Mouse (Mus musculus): ENCODE data around the gene Ooep.
"Not testable (repeated sequence)": the region's sequence is repeated elsewhere in the genome, so short reads cannot be mapped to it uniquely, and the experiment has no call there.

The Ooep gene

DNA sequence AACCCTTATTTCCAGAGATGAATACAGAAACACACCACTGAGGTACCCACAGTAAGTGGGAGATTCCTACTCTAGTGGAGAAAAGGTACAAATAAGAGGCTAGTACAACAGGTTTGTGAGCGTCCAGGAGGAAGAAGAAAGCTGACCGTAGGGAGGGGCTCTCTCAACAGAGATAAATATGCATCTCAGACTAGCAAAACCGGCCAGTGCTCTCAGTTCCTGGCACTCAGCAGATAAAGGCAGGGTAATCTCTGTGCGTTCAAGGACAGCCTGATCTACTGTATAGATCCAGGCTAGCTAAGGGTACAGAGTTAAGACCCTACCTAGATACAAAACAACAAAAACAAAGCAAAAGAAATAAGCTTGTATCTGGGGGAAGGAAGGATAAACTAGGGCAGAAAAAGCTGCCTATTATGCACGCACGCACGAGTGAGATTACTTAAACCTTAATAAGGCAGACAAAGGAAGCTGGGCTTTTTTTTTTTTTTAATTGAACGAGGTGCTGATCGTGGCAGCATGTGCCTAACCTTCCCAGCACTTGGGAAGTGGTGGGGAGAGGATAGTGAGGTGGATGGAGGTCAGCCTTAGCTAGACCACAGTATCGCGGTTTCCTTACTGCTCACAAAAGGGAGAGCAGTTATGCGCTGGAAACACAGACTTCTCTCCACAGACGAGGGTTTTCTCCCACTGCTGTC, 12.5 kb downstream of the Ooep start:
- no peak for DNase-seq

DNA sequence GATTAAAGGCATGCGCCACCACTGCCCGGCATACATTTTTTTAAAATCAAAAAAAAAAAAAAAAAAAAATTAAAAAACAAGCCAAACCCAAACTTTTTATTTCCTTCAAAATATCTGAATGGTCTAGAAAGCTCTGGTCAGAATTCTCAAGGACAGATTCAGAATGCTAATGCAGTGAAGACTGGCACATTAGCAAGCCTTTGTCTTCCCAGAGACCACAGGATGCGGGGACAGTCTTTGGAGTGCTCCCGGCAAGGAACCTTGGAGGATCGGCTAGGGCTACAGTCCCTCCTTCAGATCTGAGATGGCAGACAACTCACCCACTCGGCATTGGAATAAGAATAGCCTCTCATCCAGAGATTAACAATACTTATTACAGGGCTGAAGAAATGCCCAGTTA, 13.8 kb downstream of the Ooep start:
- DNase-seq = no peak

DNA sequence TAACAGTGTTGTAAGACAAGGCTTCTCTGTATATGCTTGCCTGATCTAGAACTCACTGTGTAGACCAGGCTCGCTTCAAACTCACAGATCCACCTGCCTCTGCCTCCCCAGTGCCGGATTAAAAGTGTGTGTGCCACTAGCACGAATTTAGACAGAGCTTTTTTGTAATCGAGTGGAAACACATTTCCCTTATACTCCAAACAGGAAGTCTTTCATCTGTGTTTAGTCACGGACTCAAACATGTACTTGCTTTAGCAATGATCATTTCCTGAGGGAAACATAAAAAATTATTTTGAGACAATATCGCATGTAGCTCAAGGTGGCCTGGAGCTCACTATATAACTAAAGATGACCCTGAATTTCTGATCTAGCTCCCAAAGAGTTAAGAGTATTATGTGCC, 15.2 kb downstream of the Ooep start:
- DNase-seq = no peak

- DNase-seq = no peak
These were observed 18.0 kb downstream of the Ooep start for GRCm38 (mm10) chr9:78360484-78360872.

- no peak for DNase-seq
These were observed 18.6 kb downstream of the Ooep start for GRCm38 (mm10) chr9:78359750-78360483.

GRCm38 (mm10) chr9:78358053-78358452, 20.5 kb downstream of the Ooep start:
- peak; percentile 24 to 67 for DNase-seq

DNA sequence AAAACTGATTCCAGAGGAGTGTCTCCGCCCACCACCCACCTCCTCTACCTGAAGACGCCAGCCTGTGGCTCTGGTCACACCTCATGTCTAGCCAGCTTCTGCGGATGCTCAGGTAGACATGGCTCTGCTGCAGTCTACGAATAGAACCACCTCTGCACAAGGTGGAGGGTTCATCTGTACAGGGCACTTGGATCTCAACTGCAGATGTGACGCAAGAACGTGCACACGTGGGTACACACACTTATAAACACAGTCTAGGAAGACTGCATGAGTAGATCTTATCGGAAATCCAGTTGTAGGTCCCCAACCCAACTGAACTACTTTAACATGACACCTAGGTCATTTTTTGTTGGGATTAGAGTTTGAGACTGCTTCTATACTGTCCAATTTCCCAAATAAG, 22.9 kb downstream of the Ooep start, which contains the start of gene Gsta2:
Gene Gsta2, minus strand, starts transcription at position 178 of the 400 bp plus-strand sequence.
- no peak for DNase-seq

- DNase-seq = no peak
These were observed 23.6 kb downstream of the Ooep start for GRCm38 (mm10) chr9:78354665-78355578.

GRCm38 (mm10) chr9:78351504-78352220, 26.9 kb downstream of the Ooep start:
- no peak for DNase-seq

- DNase-seq = not testable (repeated sequence)
These were observed 28.5 kb downstream of the Ooep start for GRCm38 (mm10) chr9:78350007-78350406.

DNA sequence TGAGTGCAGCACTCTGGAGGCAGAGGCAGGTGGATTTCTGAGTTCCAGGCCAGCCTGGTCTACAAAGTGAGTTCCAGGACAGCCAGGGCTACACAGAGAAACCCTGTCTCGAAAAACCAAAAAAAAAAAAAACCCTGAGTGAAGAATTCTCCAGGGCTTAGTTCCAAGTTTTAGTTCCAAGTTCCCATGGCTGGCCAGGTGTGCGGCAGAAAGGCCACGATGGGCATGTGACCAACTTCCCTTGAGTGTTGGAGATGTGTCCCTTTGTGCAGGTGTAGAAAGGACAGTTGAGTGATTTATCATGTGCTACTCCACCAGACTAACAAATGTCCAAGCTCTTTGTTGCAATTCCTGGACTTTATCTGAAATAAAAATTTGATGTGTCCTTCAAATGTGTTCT, 29.4 kb downstream of the Ooep start:
- not testable (repeated sequence) for DNase-seq

DNA sequence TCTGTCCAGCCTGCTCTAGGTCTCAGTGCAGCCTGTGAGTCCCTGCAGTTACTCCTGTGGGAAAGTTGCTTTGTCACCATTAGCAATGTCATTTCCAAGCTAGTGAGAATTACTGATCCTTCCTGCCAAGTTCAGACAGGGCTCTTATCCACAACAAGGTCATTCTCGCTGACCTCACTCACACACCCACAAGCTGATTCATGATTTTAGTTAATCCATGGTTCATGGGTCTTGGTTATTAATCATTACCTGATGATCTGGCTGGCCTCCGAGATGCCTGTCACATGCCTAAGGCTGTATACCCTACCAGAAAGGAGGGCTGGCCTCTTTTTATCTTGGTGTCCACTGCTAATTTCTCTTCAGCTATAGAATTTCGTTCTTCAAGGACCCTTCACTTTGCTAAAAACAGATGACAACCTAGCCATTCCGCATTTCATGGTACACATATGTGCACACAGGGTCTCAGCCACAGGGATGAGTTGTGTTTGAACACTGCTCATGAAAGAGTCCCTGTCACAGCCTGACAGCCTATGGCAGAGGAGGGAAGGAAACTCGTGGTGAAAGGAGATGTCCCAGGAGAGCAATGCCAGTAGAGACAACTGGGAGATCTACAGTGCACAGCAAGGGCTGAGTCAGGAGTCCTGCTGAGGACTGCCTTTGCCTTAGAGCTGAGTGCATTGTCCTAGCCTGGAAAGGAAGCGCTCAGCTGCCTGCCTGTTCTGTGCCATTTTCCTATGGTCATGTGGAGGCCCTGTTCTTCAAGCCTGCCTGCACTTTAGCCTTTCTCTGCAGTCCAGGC, 30.1 kb downstream of the Ooep start:
- not testable (repeated sequence) for DNase-seq

DNA sequence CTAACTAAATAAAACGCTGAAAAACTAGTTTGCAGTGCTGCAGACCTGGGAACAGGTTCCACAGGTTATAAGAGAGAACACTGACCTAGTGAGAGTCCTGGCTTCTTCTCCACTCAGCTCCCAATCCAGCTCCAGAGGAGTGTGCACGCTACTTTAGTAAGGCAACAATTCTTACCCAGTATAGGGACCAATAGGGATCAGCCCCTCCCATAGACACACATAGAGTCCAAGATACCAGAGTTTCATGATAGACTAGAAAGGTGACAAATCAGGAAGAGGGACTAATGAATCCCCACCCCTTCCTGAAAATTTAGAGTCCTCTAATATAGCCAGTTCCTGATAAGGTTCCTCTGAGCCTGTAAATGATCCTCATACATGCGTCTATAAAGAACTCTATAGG, 31.5 kb downstream of the Ooep start:
- no peak for DNase-seq

DNA sequence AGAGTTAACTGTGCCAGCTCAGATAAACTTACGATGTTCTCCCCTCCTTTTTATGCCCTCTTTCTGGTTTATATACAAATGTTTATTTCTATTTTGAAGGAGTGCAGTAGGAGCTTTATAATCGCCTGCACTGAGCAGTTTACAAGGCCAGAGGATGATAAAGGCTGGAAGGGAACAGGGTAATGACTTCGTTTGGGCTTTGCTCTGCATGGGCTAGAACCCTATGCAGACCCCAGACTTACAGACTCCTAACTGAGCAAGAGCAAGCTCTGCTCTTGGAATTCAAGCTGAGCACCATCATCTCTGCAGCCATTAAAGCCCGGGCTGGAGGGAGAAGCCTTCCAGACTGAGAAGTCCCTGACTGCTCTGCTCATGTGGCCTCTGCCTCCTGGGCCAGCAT, 33.3 kb downstream of the Ooep start:
- not testable (repeated sequence) for DNase-seq

DNA sequence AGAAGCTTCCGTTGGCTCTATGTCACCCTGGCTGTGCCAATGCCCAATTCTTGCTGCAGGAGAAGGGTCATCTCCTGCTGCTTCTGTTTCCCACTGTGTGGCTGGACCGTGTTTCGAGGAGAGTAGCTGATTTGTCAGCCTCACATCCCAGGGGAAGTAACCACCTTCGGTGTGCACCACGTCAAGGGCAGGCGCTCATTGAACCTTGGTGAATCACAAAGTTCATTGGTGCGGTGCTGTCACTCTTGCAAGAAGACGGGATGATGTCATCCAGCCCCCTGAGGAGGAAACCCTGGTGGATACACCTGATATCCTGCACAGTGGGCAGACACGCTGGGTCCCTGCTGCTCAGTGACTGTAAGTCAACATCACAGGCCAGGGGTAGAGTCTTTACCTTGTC, 35.5 kb downstream of the Ooep start:
- not testable (repeated sequence) for DNase-seq

GRCm38 (mm10) chr9:78342494-78342893, 36.0 kb downstream of the Ooep start:
- DNase-seq = not testable (repeated sequence)

DNA sequence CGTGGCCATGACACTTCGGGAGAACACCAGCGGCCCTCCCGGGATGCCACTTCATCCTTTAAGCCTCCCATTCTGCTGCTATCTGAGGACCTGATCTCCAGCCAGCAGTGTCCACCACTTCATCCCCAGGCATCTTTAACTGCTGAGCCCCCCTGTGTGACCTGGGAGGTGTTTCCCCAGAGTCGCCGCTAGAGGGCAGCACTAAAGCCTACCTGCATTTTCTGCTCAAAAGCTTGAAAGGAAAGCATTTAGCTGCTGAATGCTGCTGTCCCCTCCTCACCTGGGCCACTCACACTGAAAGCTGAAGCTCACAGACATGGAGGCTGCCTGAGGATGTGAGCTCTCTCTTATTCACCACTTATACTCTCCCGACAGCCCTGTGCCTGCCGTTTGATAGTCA, 38.2 kb downstream of the Ooep start:
- DNase-seq = peak in 1 of 2 experiments; percentile 38

DNA sequence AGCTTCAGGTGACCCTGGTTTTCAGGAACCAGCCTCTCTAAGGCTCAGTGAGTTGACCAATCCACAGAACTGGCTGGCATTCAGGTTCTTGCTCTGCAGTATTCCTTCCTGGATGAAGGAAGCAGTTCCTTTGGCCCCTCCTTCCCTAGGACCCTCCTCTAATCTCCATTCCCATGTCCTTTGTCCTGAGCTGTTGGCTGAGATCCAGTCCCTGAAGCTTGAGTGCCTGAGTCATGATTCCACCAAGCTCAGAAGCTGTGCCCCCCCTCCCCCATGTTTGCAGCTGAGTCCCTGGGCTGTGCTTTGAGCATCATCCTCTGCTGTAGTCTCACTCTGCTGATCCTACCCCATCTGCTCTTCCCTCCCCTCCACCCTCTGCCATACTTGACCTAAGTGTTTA, 41.5 kb downstream of the Ooep start:
- DNase-seq = not testable (repeated sequence)

GRCm38 (mm10) chr9:78327289-78327688, 51.2 kb downstream of the Ooep start, which contains the start of gene Omt2b:
TSS of gene Omt2b (plus strand) at chr9:78327589.
- DNase-seq = not testable (repeated sequence)
